Mouse (Mus musculus): ENCODE measurements around the gene Eif3k. TPM values are rescaled to one million over a fixed set of nuclear protein-coding genes. Genes with fewer than 3 reads are reported as not detected.

Eif3k gene
- polyA plus RNA-seq, 1 experiment: 343 TPM

- 100% methylated on average over 1 of the region's 1 CpGs for WGBS
- TF ChIP-seq POLR2A (IDR thresholded peaks at IDR 0.05; ENCODE audit: low read depth, low read length): no peak
- TF ChIP-seq CTCF (conservative IDR thresholded peaks at IDR 0.05; ENCODE audit: insufficient read depth, insufficient read length, low read depth, low read length): no peak
- DNase-seq: no peak
- Histone ChIP-seq H3K27ac (ENCODE audit: insufficient read depth, low read depth, low read length) (no peak overlapping the region), H3K4me3 (ENCODE audit: insufficient read depth, low read depth, low read length) (no peak overlapping the region), H3K4me1 (ENCODE audit: control insufficient read depth, insufficient read depth, low read length) (no peaks in the 10 kb centered on the region; the same call in 1 of the 2 replicates), H3K36me3 (ENCODE audit: control insufficient read depth, insufficient read depth, low read length) (no peaks in the 10 kb centered on the region), H3K27me3 (replicated peaks; ENCODE audit: control insufficient read depth, insufficient read depth, low read length) (no peaks in the 10 kb centered on the region)
Measured at GRCm38 (mm10) chr7:28984452-28984851, 2.8 kb upstream of the Eif3k start.

GRCm38 (mm10) chr7:28983849-28984248 lies 2.2 kb upstream of the Eif3k start:
- no peaks in the 10 kb centered on the region; the same call in 1 of the 2 replicates for H3K4me1 ChIP-seq (ENCODE audit: control insufficient read depth, insufficient read depth, low read length)
- TF ChIP-seq POLR2A (IDR thresholded peaks at IDR 0.05; ENCODE audit: low read depth, low read length): no peak
- TF ChIP-seq CTCF (conservative IDR thresholded peaks at IDR 0.05; ENCODE audit: insufficient read depth, insufficient read length, low read depth, low read length): no peak
- H3K36me3 ChIP-seq (ENCODE audit: control insufficient read depth, insufficient read depth, low read length): no peaks in the 10 kb centered on the region
- H3K4me3 ChIP-seq (ENCODE audit: insufficient read depth, low read depth, low read length): no peak overlapping the region
- WGBS: 91% methylated on average over 4 of the region's 4 CpGs
- DNase-seq: no peak
- no peak overlapping the region for H3K27ac ChIP-seq (ENCODE audit: insufficient read depth, low read depth, low read length)
- no peaks in the 10 kb centered on the region for H3K27me3 ChIP-seq (replicated peaks; ENCODE audit: control insufficient read depth, insufficient read depth, low read length)

- Histone ChIP-seq H3K36me3 (ENCODE audit: control insufficient read depth, insufficient read depth, low read length) (no peaks in the 10 kb centered on the region), H3K27me3 (replicated peaks; ENCODE audit: control insufficient read depth, insufficient read depth, low read length) (no peaks in the 10 kb centered on the region), H3K4me3 (ENCODE audit: insufficient read depth, low read depth, low read length) (no peak overlapping the region), H3K27ac (ENCODE audit: insufficient read depth, low read depth, low read length) (no peak overlapping the region), H3K4me1 (ENCODE audit: control insufficient read depth, insufficient read depth, low read length) (peaks cover 2% of the 10 kb centered on the region; the same call in 1 of the 2 replicates)
- 79% methylated on average over 11 of the region's 11 CpGs for WGBS
- DNase-seq: no peak
- no peak for TF ChIP-seq POLR2A (IDR thresholded peaks at IDR 0.05; ENCODE audit: low read depth, low read length)
Measured at GRCm38 (mm10) chr7:28983141-28983564, 1.5 kb upstream of the Eif3k start.

GRCm38 (mm10) chr7:28982274-28983013 lies 780 bp upstream of the Eif3k start:
- 13% methylated on average over 19 of the region's 19 CpGs for WGBS
- Histone ChIP-seq H3K36me3 (ENCODE audit: control insufficient read depth, insufficient read depth, low read length) (no peaks in the 10 kb centered on the region), H3K27me3 (replicated peaks; ENCODE audit: control insufficient read depth, insufficient read depth, low read length) (no peaks in the 10 kb centered on the region), H3K27ac (ENCODE audit: insufficient read depth, low read depth, low read length) (peak overlapping the region; percentile 32; the same call in 1 of the 2 replicates), H3K4me1 (ENCODE audit: control insufficient read depth, insufficient read depth, low read length) (peaks cover 3% of the 10 kb centered on the region; the same call in 1 of the 2 replicates), H3K4me3 (ENCODE audit: insufficient read depth, low read depth, low read length) (peak overlapping the region; percentile 52)
- no peak for TF ChIP-seq POLR2A (IDR thresholded peaks at IDR 0.05; ENCODE audit: low read depth, low read length)
- no peak for TF ChIP-seq CTCF (conservative IDR thresholded peaks at IDR 0.05; ENCODE audit: insufficient read depth, insufficient read length, low read depth, low read length)
- no peak for DNase-seq

GRCm38 (mm10) chr7:28977556-28977955 lies 4.1 kb downstream of the Eif3k start:
- 35% methylated on average over 9 of the region's 9 CpGs for WGBS
- Histone ChIP-seq H3K27me3 (replicated peaks; ENCODE audit: control insufficient read depth, insufficient read depth, low read length) (no peaks in the 10 kb centered on the region), H3K4me1 (ENCODE audit: control insufficient read depth, insufficient read depth, low read length) (peaks cover 8% of the 10 kb centered on the region; the same call in 1 of the 2 replicates), H3K4me3 (ENCODE audit: insufficient read depth, low read depth, low read length) (no peak overlapping the region), H3K27ac (ENCODE audit: insufficient read depth, low read depth, low read length) (no peak overlapping the region; the same call in 1 of the 2 replicates), H3K36me3 (ENCODE audit: control insufficient read depth, insufficient read depth, low read length) (no peaks in the 10 kb centered on the region)
- no peak for TF ChIP-seq CTCF (conservative IDR thresholded peaks at IDR 0.05; ENCODE audit: insufficient read depth, insufficient read length, low read depth, low read length)
- TF ChIP-seq POLR2A (IDR thresholded peaks at IDR 0.05; ENCODE audit: low read depth, low read length): no peak
- peak; percentile 92 for DNase-seq

GRCm38 (mm10) chr7:28973025-28973424 lies 8.6 kb downstream of the Eif3k start:
- TF ChIP-seq CTCF (conservative IDR thresholded peaks at IDR 0.05; ENCODE audit: insufficient read depth, insufficient read length, low read depth, low read length): peak; percentile 55
- TF ChIP-seq POLR2A (IDR thresholded peaks at IDR 0.05; ENCODE audit: low read depth, low read length): no peak
- H3K27me3 ChIP-seq (replicated peaks; ENCODE audit: control insufficient read depth, insufficient read depth, low read length): no peaks in the 10 kb centered on the region
- H3K36me3 ChIP-seq (ENCODE audit: control insufficient read depth, insufficient read depth, low read length): no peaks in the 10 kb centered on the region

GRCm38 (mm10) chr7:28972542-28972985 lies 9.1 kb downstream of the Eif3k start:
- 67% methylated on average over 8 of the region's 8 CpGs for WGBS
- Histone ChIP-seq H3K27me3 (replicated peaks; ENCODE audit: control insufficient read depth, insufficient read depth, low read length) (no peaks in the 10 kb centered on the region), H3K4me3 (ENCODE audit: insufficient read depth, low read depth, low read length) (no peak overlapping the region), H3K4me1 (ENCODE audit: control insufficient read depth, insufficient read depth, low read length) (peaks cover 23% of the 10 kb centered on the region), H3K36me3 (ENCODE audit: control insufficient read depth, insufficient read depth, low read length) (no peaks in the 10 kb centered on the region), H3K27ac (ENCODE audit: insufficient read depth, low read depth, low read length) (no peak overlapping the region)
- peak; percentile 77 for DNase-seq
- no peak for TF ChIP-seq POLR2A (IDR thresholded peaks at IDR 0.05; ENCODE audit: low read depth, low read length)
- peak; percentile 69 for TF ChIP-seq CTCF (conservative IDR thresholded peaks at IDR 0.05; ENCODE audit: insufficient read depth, insufficient read length, low read depth, low read length)

More at GRCm38 (mm10) chr7:28973025-28973424, 8.6 kb downstream of the Eif3k start:
- 75% methylated on average over 8 of the region's 8 CpGs for WGBS
- Histone ChIP-seq H3K27ac (ENCODE audit: insufficient read depth, low read depth, low read length) (no peak overlapping the region), H3K4me3 (ENCODE audit: insufficient read depth, low read depth, low read length) (no peak overlapping the region), H3K4me1 (ENCODE audit: control insufficient read depth, insufficient read depth, low read length) (peaks cover 23% of the 10 kb centered on the region)
- peak; percentile 61 for DNase-seq

All from kidney, adult 2 months (tissue).